Mouse (Mus musculus) left cerebral cortex, postnatal 10 days (tissue): Measurements from ENCODE around the gene Arhgef16. TPM values are rescaled to one million over a fixed set of nuclear protein-coding genes. Genes with fewer than 3 reads are reported as not detected.

ENCODE experiments used
- DNase-seq, 2 experiments: peaks; one replicate each; pipeline ENCODE4 v3.0.0; 2021 to 2022; ENCODE audit warnings: low spot score in 2 of 2, mixed read lengths in 1 of 2; ENCODE audit errors: extremely low spot score in 1 of 2
- intact Hi-C: fragments of 180-260 bp; cut with DNase I; formaldehyde crosslinking; loops from one replicate; pipeline ENCODE4 v1.15.1; 2025
- total RNA-seq, 2 experiments: library from RNA; stranded (reverse); gene quantifications; 2 replicates each; pipeline ENCODE4 v1.2.3; 2021

The Arhgef16 gene
- total RNA-seq, 2 experiments from 2014 or later: 0.21 to 0.69 TPM

DNA sequence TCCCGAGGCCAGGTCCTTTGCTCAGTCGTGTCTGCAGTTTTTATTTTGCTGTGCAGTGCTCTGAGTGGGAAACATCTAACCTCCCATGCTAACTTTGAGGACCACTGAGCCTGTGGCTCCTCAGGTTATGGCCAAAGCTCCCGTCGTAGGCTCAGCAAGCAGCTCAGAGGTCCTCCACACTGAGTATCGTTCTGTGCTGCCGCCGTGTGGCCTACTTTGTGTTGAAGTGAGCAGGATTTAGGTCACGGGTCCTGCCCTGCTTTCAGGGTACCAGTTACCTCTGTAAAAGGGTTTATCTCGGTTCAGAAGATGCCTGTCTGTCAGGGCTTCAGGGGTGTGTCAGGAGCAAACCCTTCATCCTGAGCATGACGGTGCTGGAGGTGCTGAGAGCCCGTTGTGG is 60.9 kb downstream of the Arhgef16 start:
- no peak for DNase-seq
- intact Hi-C loops: no loop called here

DNA sequence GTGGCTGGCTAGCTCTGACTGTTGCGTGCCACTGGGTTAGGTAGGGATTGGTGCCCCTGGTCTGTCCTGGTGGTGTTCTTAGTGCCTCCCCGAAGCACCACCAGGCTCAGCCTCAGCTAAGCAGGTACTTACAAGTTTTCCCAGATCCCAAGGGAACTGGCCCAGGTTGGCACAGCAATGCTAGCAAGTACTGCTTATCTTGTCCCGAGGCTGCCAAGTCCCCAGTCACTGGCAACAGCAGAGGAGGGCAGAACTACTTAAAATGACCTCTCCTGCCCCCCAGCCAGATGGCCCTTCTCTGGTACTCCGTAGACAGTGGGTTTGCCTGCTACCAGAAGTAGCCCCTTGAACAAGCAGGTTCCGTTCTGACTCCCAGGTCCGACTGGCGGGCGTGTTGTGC is 62.3 kb downstream of the Arhgef16 start:
- intact Hi-C loops: no loop called here
- DNase-seq: no peak

DNA sequence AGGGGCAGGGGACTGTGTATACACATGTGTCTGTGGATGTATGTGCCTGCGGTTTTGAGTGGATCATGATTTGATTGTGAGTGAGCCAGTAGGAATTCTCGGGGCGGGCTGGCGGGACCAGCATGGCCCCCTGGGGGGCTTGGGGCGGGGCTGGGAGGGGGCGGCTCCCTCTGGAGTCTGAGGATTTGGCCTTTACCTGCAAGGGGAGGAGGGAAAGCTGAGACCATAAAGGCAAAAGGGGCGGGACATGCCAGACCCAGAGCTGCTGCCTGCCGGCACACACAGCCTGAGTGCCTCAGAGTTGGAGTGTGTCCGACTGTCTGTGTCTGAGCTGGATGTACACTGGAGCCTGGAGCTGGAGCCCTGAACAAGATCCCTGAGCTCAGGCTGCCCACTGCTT is 64.2 kb downstream of the Arhgef16 start:
- DNase-seq: no peak
- intact Hi-C loops: no loop called here

GRCm38 (mm10) chr4:154236893-154237292 is 64.6 kb downstream of the Arhgef16 start:
- DNase-seq: no peak
- intact Hi-C loops: no loop called here

DNA sequence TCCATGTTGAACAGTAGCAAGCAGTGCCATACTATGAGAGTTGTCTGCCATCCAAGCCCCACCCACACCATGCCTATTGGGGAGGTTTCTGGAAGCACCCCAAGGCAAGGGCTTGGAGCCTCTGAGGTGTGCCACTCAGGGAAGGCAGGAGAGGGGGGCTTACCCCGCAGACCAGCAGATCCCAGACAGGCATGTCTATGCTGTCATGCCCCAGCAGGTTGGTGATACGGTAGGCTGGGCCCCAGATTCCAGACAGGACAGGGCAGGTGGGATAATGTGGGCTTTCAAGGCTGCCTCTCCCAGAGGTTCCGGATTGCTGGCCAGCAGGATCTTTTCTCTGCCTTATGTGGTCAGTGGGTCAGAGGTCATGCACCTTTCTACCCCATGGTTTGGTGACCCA is 65.5 kb downstream of the Arhgef16 start:
- intact Hi-C loops: no loop called here

GRCm38 (mm10) chr4:154232295-154232694 is 69.2 kb downstream of the Arhgef16 start:
- no peak for DNase-seq
- intact Hi-C loops: no loop called here

More for the DNA sequence above, 65.5 kb downstream of the Arhgef16 start:
- DNase-seq: no peak

DNA sequence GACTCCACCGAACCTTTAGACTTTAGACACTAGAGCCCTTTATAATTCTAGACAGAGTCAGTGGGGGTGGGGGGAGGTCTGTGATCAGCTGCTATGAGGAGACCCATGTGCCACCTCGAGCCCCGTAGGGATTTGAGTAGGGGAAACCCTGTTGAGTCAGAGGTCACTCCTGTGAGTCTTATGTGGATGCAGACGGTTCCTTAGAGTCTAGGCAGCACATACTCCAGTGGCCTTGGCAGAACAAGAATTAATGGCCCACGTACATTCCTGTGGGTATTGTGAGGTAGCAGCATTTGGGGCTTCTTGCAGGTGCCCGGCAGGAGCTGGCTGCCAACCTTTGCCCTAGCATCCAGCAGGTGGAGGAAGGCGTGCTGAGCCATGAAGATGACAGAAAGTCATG is 70.1 kb downstream of the Arhgef16 start:
- intact Hi-C loops: no loop called here
- no peak for DNase-seq

GRCm38 (mm10) chr4:154229569-154229968 is 71.9 kb downstream of the Arhgef16 start:
- intact Hi-C loops: no loop called here
- DNase-seq: no peak

Other genes with a start within 250 kb of the Arhgef16 start
- gene Trp73, start 161.5 kb downstream of the Arhgef16 start, total RNA-seq: 1 to 10 TPM; 1.0 to 1.6 TPM
- 10 to 100 TPM; 24.4 to 25.1 TPM for gene Wrap73, start 159.3 kb downstream of the Arhgef16 start, total RNA-seq
- 100 to 1,000 TPM; 136 to 140 TPM for gene Tprgl, start 141.0 kb downstream of the Arhgef16 start, total RNA-seq
- 10 to 100 TPM in 1 of 2 experiments, 1 to 10 TPM in 1; 9.2 to 16.3 TPM for gene Megf6, start 130.9 kb downstream of the Arhgef16 start, total RNA-seq
- not detected for gene B230104I21Rik, start 34.5 kb upstream of the Arhgef16 start, total RNA-seq